Mouse (Mus musculus): Measurements from ENCODE around the gene Atf2. TPM values are rescaled to one million over a fixed set of nuclear protein-coding genes. Genes with fewer than 3 reads are reported as not detected.
A peak's percentile ranks its signal among the peaks of the same experiment; 100 is the strongest.
"Not testable (repeated sequence)": the region's sequence is repeated elsewhere in the genome, so short reads cannot be mapped to it uniquely, and the experiment has no call there.

Gene Atf2
- polyA plus RNA-seq, 1 experiment from 2014 or later: 28.7 TPM

DNA sequence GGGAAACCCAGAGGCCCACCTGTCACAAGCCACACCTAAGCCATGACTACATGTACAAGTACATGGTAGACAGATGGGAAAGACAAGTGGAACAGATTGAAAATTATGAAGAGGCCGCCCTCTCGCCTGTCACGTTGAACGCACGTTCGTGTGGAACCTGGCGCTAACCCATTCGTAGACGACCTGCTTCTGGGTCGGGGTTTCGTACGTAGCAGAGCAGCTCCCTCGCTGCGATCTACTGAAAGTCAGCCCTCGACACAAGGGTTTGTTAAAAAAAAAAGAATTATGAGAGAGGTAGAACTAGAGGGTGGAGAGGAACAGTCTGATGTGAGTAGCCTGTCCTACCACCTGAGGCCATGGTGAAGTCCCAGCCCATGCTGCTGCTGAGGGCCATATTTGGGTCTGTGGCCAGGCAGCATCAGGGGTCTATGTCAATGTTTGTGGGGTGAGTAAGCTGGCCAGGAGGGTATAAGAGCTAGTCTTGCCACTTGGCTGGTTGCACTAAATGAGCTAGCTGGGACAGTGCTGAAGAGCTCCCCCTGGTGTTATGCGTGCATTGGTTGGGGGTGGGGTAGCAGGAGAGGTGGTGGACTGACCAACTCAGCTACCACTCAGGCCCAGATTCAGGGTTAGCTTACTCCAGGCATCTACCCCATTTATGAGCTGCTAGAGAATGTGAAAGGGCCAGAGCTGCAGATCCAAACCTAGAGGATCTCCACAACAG, 24.5 kb downstream of the Atf2 start:
- ATAC-seq: 0 out of 2 replicates have a peak, but pooled peaks have one; percentile 32

DNA sequence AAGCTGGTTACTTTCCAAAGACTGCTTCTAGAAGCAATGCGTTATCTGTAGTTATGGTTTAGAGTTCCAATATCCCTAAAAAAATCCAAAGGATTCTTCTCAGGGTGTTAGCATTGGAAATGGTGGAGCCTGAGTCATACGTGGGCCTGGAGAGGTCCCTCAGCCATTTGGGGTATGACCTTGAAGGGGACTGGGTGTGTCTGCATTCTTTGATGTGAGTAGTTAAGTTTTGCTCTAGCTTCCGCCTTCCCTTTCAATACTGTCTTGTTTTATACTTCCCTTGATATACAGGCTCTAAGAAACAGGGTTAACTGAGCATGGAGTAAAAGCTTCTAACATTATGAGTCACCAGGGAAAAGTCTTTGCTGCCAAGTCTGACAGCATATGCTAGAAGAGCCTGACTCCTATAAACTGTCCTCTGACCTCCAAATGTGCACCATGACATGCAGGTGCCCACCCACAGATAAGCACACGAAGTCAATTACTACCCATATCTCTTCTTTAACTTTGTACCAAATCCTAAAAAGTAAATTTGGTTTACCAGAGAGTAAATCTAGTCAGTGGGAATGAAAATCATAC, 32.3 kb downstream of the Atf2 start:
- Histone ChIP-seq H3K4me2 (no peak overlapping the region), H3K9ac (no peak overlapping the region), H3K36me3 (peaks cover 10% of the 10 kb centered on the region), H3K4me1 (peaks cover 10% of the 10 kb centered on the region), H3K9me3 (replicated peaks) (no peaks in the 10 kb centered on the region), H3K4me3 (no peak overlapping the region), H3K27ac (no peak overlapping the region), H3K27me3 (replicated peaks) (no peaks in the 10 kb centered on the region)
- 59% methylated on average over 4 of the region's 4 CpGs for WGBS (ENCODE audit: insufficient replicate concordance)
- no peak for ATAC-seq

More for the DNA sequence above, 24.5 kb downstream of the Atf2 start:
- Histone ChIP-seq H3K4me3 (no peak overlapping the region), H3K36me3 (peaks cover 36% of the 10 kb centered on the region), H3K4me1 (no peaks in the 10 kb centered on the region), H3K27ac (no peak overlapping the region), H3K27me3 (replicated peaks) (no peaks in the 10 kb centered on the region), H3K9me3 (replicated peaks) (no peaks in the 10 kb centered on the region), H3K4me2 (no peak overlapping the region), H3K9ac (no peak overlapping the region)
- 75% methylated on average over 16 of the region's 16 CpGs for WGBS (ENCODE audit: insufficient replicate concordance)

DNA sequence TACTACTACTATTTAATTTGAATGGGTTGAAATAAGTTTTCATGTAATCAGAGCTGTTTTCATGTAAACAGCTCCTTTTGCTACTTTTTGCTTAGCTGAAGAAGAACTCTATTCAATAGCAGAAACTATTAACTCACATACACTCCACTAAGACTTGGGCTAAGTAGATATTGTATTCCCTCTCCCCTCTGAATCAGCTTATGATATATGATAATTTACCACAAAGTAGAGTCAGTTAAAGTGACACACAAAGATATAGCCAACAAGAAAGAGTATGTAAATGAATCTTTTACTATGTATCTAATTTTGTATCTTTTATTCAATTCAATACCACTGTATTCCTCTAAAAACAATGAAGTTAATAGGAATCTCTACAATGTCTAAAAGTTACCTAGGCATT, 35.1 kb downstream of the Atf2 start:
- Histone ChIP-seq H3K9ac (no peak overlapping the region), H3K36me3 (peaks cover 6% of the 10 kb centered on the region), H3K4me2 (no peak overlapping the region), H3K27me3 (replicated peaks) (no peaks in the 10 kb centered on the region), H3K4me1 (peaks cover 10% of the 10 kb centered on the region), H3K4me3 (no peak overlapping the region), H3K9me3 (replicated peaks) (no peaks in the 10 kb centered on the region), H3K27ac (no peak overlapping the region)
- no peak for ATAC-seq

DNA sequence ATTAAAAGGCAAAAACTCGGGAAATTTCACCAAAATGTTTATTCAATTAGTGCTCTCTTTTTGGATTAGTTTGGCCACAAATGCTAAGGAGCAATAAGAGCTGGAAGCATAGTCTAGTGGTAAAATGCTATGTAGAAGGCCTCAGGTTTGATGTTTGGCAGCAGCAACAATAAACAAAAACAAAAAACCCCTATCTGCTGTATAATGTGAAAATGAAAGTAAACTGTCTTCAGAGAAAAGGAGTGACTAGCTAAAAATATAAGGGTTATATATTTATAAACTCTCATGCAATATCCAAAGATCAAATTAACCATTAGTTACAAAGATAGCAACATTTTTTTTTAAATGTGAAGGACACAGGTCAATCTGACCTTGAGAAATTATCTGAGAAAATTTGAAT, 36.2 kb downstream of the Atf2 start:
- Histone ChIP-seq H3K4me1 (peaks cover 10% of the 10 kb centered on the region), H3K9ac (no peak overlapping the region), H3K36me3 (peaks cover 3% of the 10 kb centered on the region; the same call in 1 of the 2 replicates), H3K4me2 (no peak overlapping the region), H3K4me3 (no peak overlapping the region), H3K27ac (no peak overlapping the region), H3K9me3 (replicated peaks) (no peaks in the 10 kb centered on the region), H3K27me3 (replicated peaks) (no peaks in the 10 kb centered on the region)
- 53% methylated on average over 1 of the region's 1 CpGs for WGBS (ENCODE audit: insufficient replicate concordance)
- ATAC-seq: no peak

DNA sequence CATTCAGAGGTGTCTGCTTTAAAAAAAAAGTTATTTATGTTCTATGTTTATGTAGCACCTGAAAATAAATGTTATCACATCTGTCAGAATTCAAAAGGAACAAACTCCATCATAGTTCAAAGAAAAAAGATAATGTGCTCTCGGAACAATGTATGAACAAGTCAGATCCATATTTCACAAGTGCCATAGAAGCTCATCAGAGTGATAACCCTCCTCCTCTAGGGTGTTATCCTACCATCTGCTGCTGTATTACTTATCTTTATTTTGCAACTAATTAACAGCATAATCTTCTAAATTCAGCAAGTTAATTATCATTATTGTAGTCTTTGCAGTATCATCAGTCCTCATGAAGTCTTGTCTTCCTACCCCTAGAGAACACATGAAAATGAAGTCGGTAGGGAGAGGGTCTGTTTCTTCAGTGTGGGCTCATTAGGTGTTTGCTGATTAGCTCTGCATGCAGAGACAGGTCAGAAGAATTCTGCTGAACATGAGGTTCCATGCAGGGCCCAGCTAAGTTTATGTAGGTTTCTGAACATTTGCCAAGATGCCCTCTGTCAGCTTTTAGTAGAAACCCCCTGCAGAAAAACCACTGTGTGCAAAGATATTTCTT, 57.9 kb downstream of the Atf2 start:
- no peak overlapping the region for H3K4me2 ChIP-seq
- ATAC-seq: no peak
- H3K27ac ChIP-seq: no peak overlapping the region
- no peak overlapping the region for H3K4me3 ChIP-seq
- peaks cover 28% of the 10 kb centered on the region for H3K36me3 ChIP-seq
- H3K9me3 ChIP-seq (replicated peaks): no peaks in the 10 kb centered on the region
- WGBS (ENCODE audit: insufficient replicate concordance): 64% methylated on average over 2 of the region's 2 CpGs
- no peaks in the 10 kb centered on the region for H3K27me3 ChIP-seq (replicated peaks)
- no peaks in the 10 kb centered on the region for H3K4me1 ChIP-seq
- no peak overlapping the region for H3K9ac ChIP-seq

DNA sequence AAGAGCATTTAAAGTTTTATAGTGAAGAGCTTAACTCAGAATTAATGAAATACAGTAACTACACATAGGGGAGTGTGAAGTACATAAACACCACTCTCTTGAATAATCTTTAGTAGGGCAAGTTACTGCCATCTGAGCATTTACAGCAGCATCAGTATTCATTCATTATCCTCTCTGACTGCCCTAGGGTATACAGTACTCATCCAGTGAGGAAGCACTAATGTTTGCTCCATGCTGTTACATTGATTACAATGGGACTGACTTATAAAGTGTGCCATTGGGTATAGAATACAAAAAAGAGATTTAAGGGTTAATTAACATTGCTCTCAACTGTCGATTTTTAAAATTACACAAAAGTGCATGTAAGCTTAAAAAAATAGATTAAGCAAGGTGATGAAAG, 59.2 kb downstream of the Atf2 start:
- no peak overlapping the region for H3K4me3 ChIP-seq
- H3K27me3 ChIP-seq (replicated peaks): no peaks in the 10 kb centered on the region
- H3K9me3 ChIP-seq (replicated peaks): no peaks in the 10 kb centered on the region
- peaks cover 30% of the 10 kb centered on the region for H3K36me3 ChIP-seq
- no peak for ATAC-seq
- H3K9ac ChIP-seq: no peak overlapping the region
- WGBS (ENCODE audit: insufficient replicate concordance): 56% methylated on average over 1 of the region's 1 CpGs
- no peaks in the 10 kb centered on the region for H3K4me1 ChIP-seq
- H3K27ac ChIP-seq: no peak overlapping the region
- H3K4me2 ChIP-seq: no peak overlapping the region

DNA sequence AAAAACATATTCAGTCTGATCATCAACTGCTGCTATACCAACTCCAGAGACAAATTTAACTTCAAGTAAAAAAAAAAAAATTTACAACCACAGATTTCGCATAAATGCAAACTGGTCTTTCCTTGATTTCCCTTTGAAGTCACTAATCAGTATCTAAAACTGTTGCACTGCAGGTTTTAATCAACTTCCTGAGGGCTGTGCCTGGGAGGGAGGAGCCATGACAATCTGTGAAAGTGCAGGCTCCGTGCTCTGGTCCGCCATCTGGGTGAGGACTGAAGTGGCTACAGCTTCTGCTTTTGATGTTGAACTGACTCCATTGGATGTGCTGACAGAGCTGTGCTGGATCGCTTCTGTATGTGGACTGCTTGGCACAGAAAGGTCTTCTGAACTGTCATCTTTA, 73.7 kb downstream of the Atf2 start:
- 43% methylated on average over 4 of the region's 4 CpGs for WGBS (ENCODE audit: insufficient replicate concordance)
- H3K4me1 ChIP-seq: no peaks in the 10 kb centered on the region
- no peak overlapping the region for H3K4me3 ChIP-seq
- no peaks in the 10 kb centered on the region for H3K9me3 ChIP-seq (replicated peaks)
- no peaks in the 10 kb centered on the region for H3K27me3 ChIP-seq (replicated peaks)
- H3K9ac ChIP-seq: no peak overlapping the region
- no peak for ATAC-seq
- H3K36me3 ChIP-seq: peaks cover 52% of the 10 kb centered on the region
- no peak overlapping the region for H3K27ac ChIP-seq
- H3K4me2 ChIP-seq: no peak overlapping the region

DNA sequence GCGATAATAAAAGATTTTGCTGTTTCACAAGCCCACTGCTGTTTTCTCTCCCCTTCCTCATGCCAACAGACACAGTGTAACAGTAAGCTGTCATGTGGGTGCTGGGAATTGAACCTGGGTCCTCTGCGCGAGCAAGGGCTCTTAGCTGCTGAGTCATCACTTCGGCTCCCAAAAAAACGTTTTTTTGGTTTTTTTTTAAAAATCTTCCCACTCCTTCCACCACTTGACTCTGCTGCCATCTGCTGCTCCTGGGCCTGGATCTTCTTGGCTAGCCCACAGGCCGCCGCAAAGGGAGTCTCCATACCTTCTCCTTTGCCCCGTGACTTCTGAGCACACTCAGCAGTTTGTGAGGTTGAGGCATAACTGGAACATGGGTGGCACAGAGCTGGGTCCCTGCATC, 84.8 kb downstream of the Atf2 start:
- Histone ChIP-seq H3K27ac (no peak overlapping the region), H3K27me3 (replicated peaks) (no peaks in the 10 kb centered on the region), H3K4me2 (no peak overlapping the region), H3K9me3 (replicated peaks) (no peaks in the 10 kb centered on the region), H3K36me3 (no peaks in the 10 kb centered on the region), H3K4me1 (no peaks in the 10 kb centered on the region), H3K9ac (no peak overlapping the region), H3K4me3 (no peak overlapping the region)
- 76% methylated on average over 8 of the region's 8 CpGs for WGBS (ENCODE audit: insufficient replicate concordance)
- ATAC-seq: no peak

DNA sequence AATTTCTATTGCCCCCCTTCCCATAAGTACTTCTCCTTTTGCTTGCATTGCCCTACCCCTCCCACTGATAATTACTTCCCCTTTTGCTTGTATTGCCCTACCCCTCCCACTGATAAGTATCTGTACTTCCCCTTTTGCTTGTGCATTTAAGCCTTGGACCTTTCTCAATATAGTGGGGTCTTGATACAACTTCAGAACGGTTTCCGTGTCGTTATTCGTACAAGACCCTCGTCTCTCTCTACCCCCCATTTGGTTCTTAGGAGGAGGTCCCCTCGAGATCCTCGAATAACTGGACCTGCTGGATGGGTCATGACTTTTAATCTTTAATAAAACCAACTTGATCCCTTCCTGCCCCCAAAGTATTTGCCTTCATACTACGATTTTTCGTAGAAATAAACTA, 92.3 kb downstream of the Atf2 start:
- not testable (repeated sequence) for H3K27me3 ChIP-seq (replicated peaks); H3K9ac ChIP-seq; H3K4me2 ChIP-seq; H3K4me3 ChIP-seq; H3K36me3 ChIP-seq; H3K27ac ChIP-seq; H3K4me1 ChIP-seq; H3K9me3 ChIP-seq (replicated peaks); ATAC-seq
- WGBS (ENCODE audit: insufficient replicate concordance): 56% methylated on average over 9 of the region's 9 CpGs

DNA sequence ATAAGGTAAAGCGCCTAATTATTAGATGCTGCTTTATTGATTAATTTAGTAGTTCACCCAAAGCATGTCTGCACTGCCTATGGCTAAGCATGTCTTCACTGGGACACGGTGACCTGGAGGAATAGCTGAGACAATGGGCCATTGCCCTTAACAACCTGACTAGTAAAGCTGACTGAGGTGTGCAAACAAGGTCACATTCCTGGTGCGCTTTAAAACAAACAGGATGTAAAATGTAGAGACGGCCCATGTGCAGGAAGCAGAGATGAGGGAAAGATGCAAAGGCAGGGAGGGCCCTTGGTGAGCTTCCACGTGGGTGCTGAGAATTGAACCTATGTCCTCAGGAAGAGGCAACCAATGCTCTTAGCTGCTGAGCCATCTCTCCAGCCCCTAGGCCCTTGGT, 93.7 kb downstream of the Atf2 start:
- Histone ChIP-seq H3K4me1 (no peaks in the 10 kb centered on the region), H3K9ac (no peak overlapping the region), H3K27ac (no peak overlapping the region), H3K4me3 (no peak overlapping the region), H3K27me3 (replicated peaks) (peaks cover 6% of the 10 kb centered on the region; the same call in 1 of the 2 replicates), H3K36me3 (no peaks in the 10 kb centered on the region), H3K9me3 (replicated peaks) (no peaks in the 10 kb centered on the region), H3K4me2 (no peak overlapping the region)
- no peak for ATAC-seq
- 70% methylated on average over 5 of the region's 5 CpGs for WGBS (ENCODE audit: insufficient replicate concordance)

DNA sequence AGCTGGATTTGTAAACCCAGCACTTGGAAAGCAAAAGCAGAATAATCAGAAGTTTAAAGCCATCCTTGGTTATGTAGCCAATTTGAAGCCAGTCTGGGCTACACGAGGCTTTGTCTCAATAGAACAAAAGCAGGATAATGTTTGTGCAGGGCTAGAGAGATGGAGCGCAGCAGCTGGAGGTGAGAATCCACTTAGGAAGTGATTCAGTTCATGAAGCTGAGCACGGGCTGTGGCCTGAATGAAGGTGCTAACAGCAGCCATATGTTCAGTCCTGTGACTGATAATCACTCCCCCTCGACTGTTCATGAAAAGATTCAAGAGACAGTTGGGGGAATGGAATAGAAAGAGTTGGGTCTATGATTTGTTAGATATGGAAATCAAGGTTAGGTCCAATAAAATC, 94.3 kb downstream of the Atf2 start:
- peaks cover 6% of the 10 kb centered on the region; the same call in 1 of the 2 replicates for H3K27me3 ChIP-seq (replicated peaks)
- no peak overlapping the region for H3K9ac ChIP-seq
- no peaks in the 10 kb centered on the region for H3K4me1 ChIP-seq
- no peaks in the 10 kb centered on the region for H3K9me3 ChIP-seq (replicated peaks)
- H3K27ac ChIP-seq: no peak overlapping the region
- no peak for ATAC-seq
- WGBS (ENCODE audit: insufficient replicate concordance): 45% methylated on average over 4 of the region's 4 CpGs
- no peak overlapping the region for H3K4me2 ChIP-seq
- H3K36me3 ChIP-seq: no peaks in the 10 kb centered on the region
- H3K4me3 ChIP-seq: no peak overlapping the region

DNA sequence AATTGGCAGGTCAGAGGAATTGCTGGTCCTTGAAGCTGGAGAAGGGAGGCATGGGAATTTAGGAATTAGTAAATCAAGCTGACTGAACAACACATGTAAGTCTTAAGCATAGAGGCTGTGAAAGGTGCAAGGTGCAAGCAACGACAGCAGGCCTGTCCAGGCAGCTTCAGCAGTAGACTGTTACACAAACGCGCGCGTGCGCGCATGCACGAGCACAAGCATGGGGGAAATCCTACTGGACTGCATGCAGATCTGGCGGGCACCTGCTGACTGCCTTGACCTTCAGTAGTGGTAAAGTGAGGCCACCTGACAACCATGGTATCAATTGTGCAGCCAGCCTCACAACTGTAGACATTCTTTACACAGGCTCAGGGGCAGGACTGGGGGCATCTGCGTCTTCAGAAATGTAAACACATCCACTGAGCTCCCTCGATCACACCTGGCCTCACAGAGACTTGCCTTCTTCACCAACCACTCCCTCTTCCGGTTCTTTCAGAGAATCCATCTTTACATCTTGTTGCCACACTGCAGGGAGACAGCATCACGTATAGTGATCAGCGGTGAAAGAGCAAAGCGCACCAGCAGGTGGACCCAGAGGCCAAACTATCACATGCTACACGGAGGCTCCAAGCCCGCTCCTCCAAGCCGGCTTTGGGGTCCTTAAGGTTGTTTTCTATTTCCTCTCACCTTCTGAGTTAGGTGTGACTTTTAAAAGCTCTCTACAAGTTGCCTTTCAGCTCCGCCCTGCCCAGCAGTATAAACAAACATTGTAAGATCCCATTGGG, 100.4 kb downstream of the Atf2 start:
- Histone ChIP-seq H3K27ac (no peak overlapping the region), H3K9me3 (replicated peaks) (no peaks in the 10 kb centered on the region), H3K4me3 (no peak overlapping the region), H3K4me1 (no peaks in the 10 kb centered on the region), H3K4me2 (no peak overlapping the region), H3K36me3 (no peaks in the 10 kb centered on the region), H3K9ac (no peak overlapping the region), H3K27me3 (replicated peaks) (peaks cover 18% of the 10 kb centered on the region; the same call in 1 of the 2 replicates)
- ATAC-seq: no peak
- WGBS (ENCODE audit: insufficient replicate concordance): 52% methylated on average over 19 of the region's 19 CpGs
